In genomic region chr11:116260259-116260658, GRCm38 (mm10) we compare ENCODE assay signal across 17 mouse cellular contexts. TPM values are rescaled to one million over a fixed set of nuclear protein-coding genes. Genes with fewer than 3 reads are reported as not detected.
A peak's percentile ranks its signal among the peaks of the same experiment; 100 is the strongest.
DNase-seq lines count a peak whose midpoint lies in the region; ATAC-seq and TF ChIP-seq lines count a peak whose summit lies in the region.
"Had no signal": no experiment of that assay in that cellular context is flagged by ENCODE, and none has a peak within 500 bp of the region (broad histone marks: within the 10 kb centered on the region; RNA-seq: fewer than 3 reads in every experiment).

No protein-coding gene starts in this region.

- H3K4me1 ChIP-seq in liver, embryonic 15.5 days (replicated peaks): peaks cover 19% of the 10 kb centered on the region
- peaks cover 9% of the 10 kb centered on the region; the same call in 1 of the 2 replicates for H3K4me1 ChIP-seq in intestine, embryonic 15.5 days (replicated peaks)

- TF ChIP-seq CTCF in layer of hippocampus, adult 2 months (conservative IDR thresholded peaks at IDR 0.05): no peak

- H3K36me3 ChIP-seq in liver, embryonic 15.5 days (replicated peaks): peaks cover 95% of the 10 kb centered on the region
- peaks cover 74% of the 10 kb centered on the region for H3K36me3 ChIP-seq in intestine, embryonic 15.5 days

- no peaks in the 10 kb centered on the region for H3K27me3 ChIP-seq in liver, embryonic 15.5 days
- no peaks in the 10 kb centered on the region for H3K27me3 ChIP-seq in intestine, embryonic 15.5 days (replicated peaks)

- H3K4me3 ChIP-seq in liver, embryonic 15.5 days (replicated peaks): no peak overlapping the region
- no peak overlapping the region for H3K4me3 ChIP-seq in intestine, embryonic 15.5 days (replicated peaks)
- H3K4me3 ChIP-seq in layer of hippocampus, adult 2 months: no peak overlapping the region

- no peak for ATAC-seq in liver, embryonic 15.5 days (ENCODE audit: insufficient read depth)
- peak; percentile 67 for ATAC-seq in intestine, embryonic 15.5 days
- ATAC-seq: activated CD4-positive, CD25-positive, alpha-beta regulatory T cell, adult 4 months; forebrain, embryonic 16.5 days had no signal

- no peaks in the 10 kb centered on the region for H3K9me3 ChIP-seq in liver, embryonic 15.5 days (replicated peaks)
- no peaks in the 10 kb centered on the region for H3K9me3 ChIP-seq in intestine, embryonic 15.5 days

- no peak overlapping the region for H3K9ac ChIP-seq in liver, embryonic 15.5 days
- H3K9ac ChIP-seq in intestine, embryonic 15.5 days: no peak overlapping the region
- H3K9ac ChIP-seq: liver, embryonic 14.5 days had no signal

- H3K4me2 ChIP-seq in liver, embryonic 15.5 days: no peak overlapping the region
- no peak overlapping the region for H3K4me2 ChIP-seq in intestine, embryonic 15.5 days (replicated peaks)
- H3K4me2 ChIP-seq: midbrain, embryonic 11.5 days had no signal

- 0 out of 2 replicates have a peak overlapping the region, but pooled peaks have one; percentile 3 for H3K27ac ChIP-seq in liver, embryonic 15.5 days (replicated peaks)
- no peak overlapping the region for H3K27ac ChIP-seq in intestine, embryonic 15.5 days
- H3K27ac ChIP-seq in layer of hippocampus, adult 2 months: no peak overlapping the region
- H3K27ac ChIP-seq: liver, embryonic 14.5 days had no signal

- no peak for DNase-seq in liver
- peak; percentile 64 for DNase-seq in lung, postnatal 10 days
- DNase-seq in urinary bladder, postnatal 36 days (ENCODE audit: low spot score in 2 of 2): peak; percentile 69 to 77
- DNase-seq in spleen, adult 18-20 months: no peak
- DNase-seq in layer of hippocampus, adult 2 months (ENCODE audit: low spot score in 2 of 2): no peak
- DNase-seq: gastrocnemius, postnatal 10 days; kidney, adult 18-20 months; right cerebral cortex, postnatal 14 days; thymus, postnatal 4 days had no signal

- WGBS in liver, embryonic 15.5 days (ENCODE audit: insufficient replicate concordance): 73% methylated on average over 7 of the region's 7 CpGs
- WGBS in intestine, embryonic 15.5 days: 75% methylated on average over 7 of the region's 7 CpGs

RNA-seq across cellular contexts. Expression of gene Srp68, which starts 13.8 kb away (rescaled TPM):
- polyA plus RNA-seq in liver, embryonic 15.5 days (2015; fragmentation: Nextera tagmentation; extraction: Ambion mirVana): 37.2 and 40.2 TPM in 2 replicates
- 95.2 and 96.7 TPM in 2 replicates for polyA plus RNA-seq in intestine, embryonic 15.5 days (2015; fragmentation: Nextera tagmentation; extraction: Ambion mirVana)
- 10 to 100 TPM; 63.7 to 64.1 TPM for total RNA-seq in layer of hippocampus, adult 2 months (2021)

RNA-seq across cellular contexts. Expression of gene Galr2, which starts 20.5 kb away (rescaled TPM):
- not detected in 2 replicates for polyA plus RNA-seq in liver, embryonic 15.5 days (2015; fragmentation: Nextera tagmentation; extraction: Ambion mirVana)
- polyA plus RNA-seq in intestine, embryonic 15.5 days (2015; fragmentation: Nextera tagmentation; extraction: Ambion mirVana): 0.19 and 0.21 TPM in 2 replicates
- not detected for total RNA-seq in layer of hippocampus, adult 2 months (2021)
- polyA plus RNA-seq: activated CD4-positive, CD25-positive, alpha-beta regulatory T cell, adult 4 months; cortical plate, adult 2 months; heart, embryonic 14.5 days had no signal

RNA-seq across cellular contexts. Expression of gene Evpl, which starts 22.4 kb away (rescaled TPM):
- 0.08 and 0.12 TPM in 2 replicates for polyA plus RNA-seq in liver, embryonic 15.5 days (2015; fragmentation: Nextera tagmentation; extraction: Ambion mirVana)
- 3.3 and 3.4 TPM in 2 replicates for polyA plus RNA-seq in intestine, embryonic 15.5 days (2015; fragmentation: Nextera tagmentation; extraction: Ambion mirVana)
- total RNA-seq in layer of hippocampus, adult 2 months (2021): under 1 TPM; 0.67 to 0.93 TPM
- polyA plus RNA-seq: activated CD4-positive, CD25-positive, alpha-beta regulatory T cell, adult 4 months had no signal

RNA-seq across cellular contexts. Expression of gene Exoc7, which starts 46.8 kb away (rescaled TPM):
- polyA plus RNA-seq in liver, embryonic 15.5 days (2015; fragmentation: Nextera tagmentation; extraction: Ambion mirVana): 19.1 and 20.1 TPM in 2 replicates
- 52.1 and 52.5 TPM in 2 replicates for polyA plus RNA-seq in intestine, embryonic 15.5 days (2015; fragmentation: Nextera tagmentation; extraction: Ambion mirVana)
- 10 to 100 TPM; 83.2 to 94.8 TPM for total RNA-seq in layer of hippocampus, adult 2 months (2021)

Comparison
In these comparisons a context has a peak if more than half of its experiments do, and no peak if none do; other contexts are left out.
1. DNase-seq: peak in lung, postnatal 10 days (single experiment) and urinary bladder, postnatal 36 days (2 of 2); none in liver (single experiment), spleen, adult 18-20 months (0 of 2) and layer of hippocampus, adult 2 months (0 of 2).